Mouse (Mus musculus) olfactory bulb, adult 2 months (tissue): ENCODE measurements around the gene Aplp2.

Source experiments
- CTCF ChIP-seq: fragments of 200-500 bp; IDR thresholded peaks from 2 replicates; pipeline ENCODE4 v1.5.1; 2012; ENCODE audit warnings: low read depth, mild to moderate bottlenecking, low read length, moderate library complexity; ENCODE audit not compliant: insufficient read depth
- POLR2A ChIP-seq: fragments of 200-500 bp; IDR thresholded peaks from 2 replicates; pipeline ENCODE4 v1.6.1; 2012; ENCODE audit warnings: mild to moderate bottlenecking, low read depth, low read length, moderate library complexity; ENCODE audit not compliant: insufficient read depth

GRCm38 (mm10) chr9:31210163-31210562, 1.5 kb downstream of the Aplp2 start:
- no peak for TF ChIP-seq POLR2A
- TF ChIP-seq CTCF = no peak
